Mouse (Mus musculus) ovary, postnatal 10 days (tissue): ENCODE measurements at regions not wholly inside any gene's neighbourhood (a gene's known extent, or its start where the extent isn't known, plus 50 kb on each side); places are given as distances from the start of the nearest gene placed in this dataset.

Source experiments
- DNase-seq: peaks from one replicate; pipeline ENCODE4 v3.0.0; 2022; ENCODE audit warnings: low spot score

GRCm38 (mm10) chr15:62134835-62135234, 1212.0 kb upstream of the A1bg start:
- DNase-seq: no peak

- DNase-seq: no peak
These were observed 1211.5 kb upstream of the A1bg start for GRCm38 (mm10) chr15:62134308-62134707.

GRCm38 (mm10) chr15:62132895-62133294, 1210.1 kb upstream of the A1bg start:
- no peak for DNase-seq

- DNase-seq: no peak
These were observed 1208.9 kb upstream of the A1bg start for GRCm38 (mm10) chr15:62131686-62132085.

GRCm38 (mm10) chr15:62130530-62130929, 1207.7 kb upstream of the A1bg start:
- no peak for DNase-seq

GRCm38 (mm10) chr15:62128546-62129212, 1205.9 kb upstream of the A1bg start:
- DNase-seq: no peak

- DNase-seq: no peak
These were observed 1204.9 kb upstream of the A1bg start for GRCm38 (mm10) chr15:62127602-62128158.

- DNase-seq: no peak
These were observed 1202.9 kb upstream of the A1bg start for GRCm38 (mm10) chr15:62125718-62126117.

- no peak for DNase-seq
These were observed 1200.9 kb upstream of the A1bg start for GRCm38 (mm10) chr15:62123756-62124155.

GRCm38 (mm10) chr15:62122265-62123023, 1199.6 kb upstream of the A1bg start:
- DNase-seq: no peak

GRCm38 (mm10) chr15:62121696-62122095, 1198.9 kb upstream of the A1bg start:
- no peak for DNase-seq

- no peak for DNase-seq
These were observed 1197.9 kb upstream of the A1bg start for GRCm38 (mm10) chr15:62120735-62121134.

- DNase-seq: no peak
These were observed 1196.2 kb upstream of the A1bg start for GRCm38 (mm10) chr15:62118997-62119396.

GRCm38 (mm10) chr15:62116184-62116583, 1193.4 kb upstream of the A1bg start:
- DNase-seq: no peak

- DNase-seq: no peak
These were observed 1192.0 kb upstream of the A1bg start for GRCm38 (mm10) chr15:62114815-62115214.

GRCm38 (mm10) chr15:62112151-62112550, 1189.3 kb upstream of the A1bg start:
- DNase-seq: no peak

- DNase-seq: no peak
These were observed 1185.2 kb upstream of the A1bg start for GRCm38 (mm10) chr15:62107976-62108375.

- peak; percentile 74 for DNase-seq
These were observed 1183.7 kb upstream of the A1bg start for GRCm38 (mm10) chr15:62106518-62106975.

GRCm38 (mm10) chr15:62105483-62105882, 1182.7 kb upstream of the A1bg start:
- DNase-seq: no peak

- no peak for DNase-seq
These were observed 1181.8 kb upstream of the A1bg start for GRCm38 (mm10) chr15:62104653-62105052.

- no peak for DNase-seq
These were observed 1176.9 kb upstream of the A1bg start for GRCm38 (mm10) chr15:62099683-62100082.

GRCm38 (mm10) chr15:62098791-62099660, 1176.2 kb upstream of the A1bg start:
- no peak for DNase-seq
